Mouse (Mus musculus) spleen, postnatal 36 days (tissue): ENCODE measurements at regions not wholly inside any gene's neighbourhood (a gene's known extent, or its start where the extent isn't known, plus 50 kb on each side); places are given as distances from the start of the nearest gene placed in this dataset.

ENCODE experiments used
- DNase-seq, 2 experiments: peaks; one replicate each; pipeline ENCODE4 v3.0.0; 2022; ENCODE audit warnings: low spot score in 2 of 2, mixed read lengths in 1 of 2

GRCm38 (mm10) chr13:60426192-60426840 lies 175.4 kb upstream of the Dapk1 start:
- DNase-seq = no peak

GRCm38 (mm10) chr13:60427077-60427476 lies 174.7 kb upstream of the Dapk1 start:
- no peak for DNase-seq

DNA sequence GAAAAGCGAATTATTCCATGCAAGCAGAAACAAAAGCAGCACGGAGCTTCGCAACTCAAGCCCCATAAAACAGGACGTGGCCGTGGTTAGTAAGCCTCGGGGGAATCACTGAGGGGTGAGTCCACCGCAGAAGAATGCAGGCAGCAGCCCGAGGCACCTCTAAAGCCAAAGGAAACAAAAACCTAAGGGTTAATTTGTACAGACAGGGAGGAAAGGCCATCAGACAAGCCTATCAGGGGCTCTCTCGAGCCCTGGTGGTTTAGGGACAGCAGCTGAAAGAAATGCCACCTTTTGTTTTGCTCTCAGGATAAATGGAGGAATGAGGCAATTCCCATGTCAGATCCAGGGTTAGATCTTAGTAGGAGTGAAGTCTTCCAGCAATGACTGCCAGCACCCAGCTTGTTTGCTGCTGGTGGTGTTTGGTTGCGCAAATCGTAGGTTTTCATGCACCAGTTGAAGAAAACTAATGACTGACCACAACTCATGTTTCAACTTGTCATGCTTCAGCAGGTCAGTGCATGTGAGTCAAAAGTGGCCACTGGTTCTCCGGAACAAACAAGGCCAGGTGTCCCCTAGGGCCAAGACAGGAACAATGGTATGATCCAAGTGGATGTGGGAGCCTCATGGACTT lies 173.9 kb upstream of the Dapk1 start:
- no peak for DNase-seq

DNA sequence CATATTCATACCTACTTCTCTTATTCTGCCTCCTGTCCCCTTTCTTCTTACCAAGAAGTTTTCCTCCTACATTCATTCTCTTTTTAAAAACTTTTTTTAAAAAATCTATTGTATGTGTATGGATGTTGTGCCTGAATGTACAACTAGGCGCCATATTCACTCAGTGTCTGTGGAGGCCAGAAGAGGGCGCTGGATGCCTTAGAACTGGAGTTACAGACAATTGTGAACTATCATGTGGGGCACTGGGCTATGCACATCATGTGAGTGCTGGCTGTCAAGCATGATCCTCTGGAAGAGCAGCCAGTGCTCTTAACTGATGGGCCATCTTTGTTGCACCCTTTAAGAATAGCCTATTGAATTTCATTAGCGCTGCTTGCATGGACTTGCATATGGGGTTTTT lies 172.6 kb upstream of the Dapk1 start:
- DNase-seq = no peak

GRCm38 (mm10) chr13:60431412-60431811 lies 170.3 kb upstream of the Dapk1 start:
- no peak for DNase-seq

GRCm38 (mm10) chr13:60434221-60435210 lies 167.2 kb upstream of the Dapk1 start:
- DNase-seq = no peak

- DNase-seq = no peak
Observed at GRCm38 (mm10) chr13:60435333-60435732, 166.4 kb upstream of the Dapk1 start.

GRCm38 (mm10) chr13:60438177-60438576 lies 163.6 kb upstream of the Dapk1 start:
- DNase-seq = no peak

- DNase-seq = no peak
Observed at GRCm38 (mm10) chr13:60440586-60440985, 161.2 kb upstream of the Dapk1 start.

DNA sequence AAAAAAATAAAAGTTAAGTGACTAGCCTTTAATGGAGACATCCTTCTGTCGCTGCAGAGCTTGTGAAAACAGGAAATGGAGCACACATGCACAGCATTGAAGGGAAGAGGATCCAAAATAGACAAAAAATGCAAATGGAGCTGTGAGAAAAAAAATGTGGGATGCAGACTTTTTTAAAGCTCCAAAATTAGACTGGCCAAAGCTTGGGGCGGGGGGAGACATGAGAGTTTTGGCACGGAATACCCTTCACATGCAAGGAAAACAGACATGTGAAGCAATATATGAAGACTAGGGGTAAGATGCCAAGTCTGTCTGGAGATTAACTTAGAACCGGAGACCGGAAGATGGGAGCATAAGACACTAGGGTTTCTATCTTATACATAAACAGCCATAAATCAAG lies 156.6 kb upstream of the Dapk1 start:
- no peak for DNase-seq

DNA sequence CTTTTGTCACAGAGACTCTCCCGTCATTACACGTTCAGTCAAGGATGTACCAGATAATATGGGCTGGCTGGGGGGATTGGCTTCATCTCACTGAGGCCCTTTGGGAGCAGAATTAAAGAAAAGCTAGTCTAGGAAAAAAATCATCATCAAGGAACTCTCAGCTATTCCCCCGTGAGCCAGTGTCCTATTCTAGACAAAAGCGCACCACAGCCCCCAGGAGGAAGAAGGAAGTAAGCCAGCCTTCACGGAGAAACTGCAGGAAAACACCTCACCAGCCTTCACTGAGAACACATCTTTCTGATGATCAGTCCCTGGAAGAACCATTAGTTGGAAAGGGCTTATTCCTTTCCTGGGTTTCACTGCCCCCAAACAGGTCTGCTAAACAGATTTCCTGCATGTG lies 154.8 kb upstream of the Dapk1 start:
- DNase-seq = no peak

GRCm38 (mm10) chr13:60450721-60451506 lies 150.8 kb upstream of the Dapk1 start:
- DNase-seq = no peak

GRCm38 (mm10) chr13:60453821-60454483 lies 147.8 kb upstream of the Dapk1 start:
- DNase-seq = no peak

DNA sequence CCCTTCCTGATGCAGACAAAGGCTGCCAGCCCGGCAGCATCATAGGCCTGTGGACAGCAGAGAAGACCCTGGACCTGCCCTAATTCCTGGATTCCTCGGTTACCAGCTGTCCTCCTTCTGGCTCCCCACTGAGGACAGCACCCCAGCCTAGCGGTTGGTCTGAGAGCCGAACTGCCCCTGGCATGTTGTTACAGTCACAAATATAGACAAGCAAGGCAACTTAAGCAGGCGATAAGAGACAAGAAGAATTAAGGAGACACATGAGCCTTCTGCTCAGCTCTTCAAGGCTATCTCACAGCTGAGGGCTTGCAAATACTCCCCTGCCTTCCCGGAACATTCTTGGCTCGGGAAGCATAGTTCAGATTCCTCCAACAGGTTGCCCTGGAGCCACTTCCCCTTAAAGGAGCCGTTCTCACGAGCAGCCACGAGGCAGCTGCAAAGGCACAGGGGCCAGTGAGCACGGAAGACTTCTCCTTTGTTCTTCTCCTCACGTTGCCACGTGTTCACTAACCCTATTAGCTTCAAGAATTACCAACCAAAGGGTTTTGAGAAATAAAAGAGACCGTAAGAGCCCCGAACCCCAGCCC lies 146.6 kb upstream of the Dapk1 start:
- DNase-seq = peak in 1 of 2 experiments; percentile 2

DNA sequence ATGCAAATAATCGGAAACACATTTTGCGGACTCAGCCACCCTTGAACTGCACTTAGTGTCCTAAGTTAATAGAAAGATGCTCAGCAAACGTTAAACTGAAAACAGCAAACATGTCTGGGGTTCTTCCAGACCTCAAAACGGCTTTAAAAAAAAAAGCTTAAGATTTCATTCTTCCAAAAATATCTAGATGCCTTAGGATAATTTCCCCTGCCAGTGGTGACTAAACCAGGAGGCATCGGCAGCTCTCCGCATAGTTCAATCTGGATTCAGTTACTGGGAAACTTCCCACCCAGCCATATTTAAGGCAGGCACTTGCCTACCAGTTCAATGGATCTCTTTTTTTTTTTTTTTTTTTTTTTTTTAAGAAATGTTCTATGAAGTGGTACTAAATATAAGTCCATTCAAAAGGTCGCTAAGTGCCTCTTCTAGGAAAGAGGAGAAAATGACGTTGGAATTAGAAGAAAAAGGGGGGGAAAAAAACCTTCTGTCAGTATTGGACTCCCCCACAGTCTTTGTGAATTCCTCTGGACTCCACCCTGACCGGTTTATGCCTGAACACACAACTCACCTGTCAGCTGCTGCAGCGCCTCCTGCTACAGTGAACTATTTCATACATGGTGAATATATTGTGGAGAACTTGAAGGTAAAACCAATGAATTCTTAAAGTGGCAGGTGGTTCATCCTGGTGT lies 145.7 kb upstream of the Dapk1 start:
- no peak for DNase-seq

- no peak for DNase-seq
Observed at GRCm38 (mm10) chr13:60457277-60457676, 144.5 kb upstream of the Dapk1 start.

GRCm38 (mm10) chr13:60459002-60459401 lies 142.7 kb upstream of the Dapk1 start:
- no peak for DNase-seq

- DNase-seq = no peak
Observed at GRCm38 (mm10) chr13:60466553-60467313, 135.0 kb upstream of the Dapk1 start.

DNA sequence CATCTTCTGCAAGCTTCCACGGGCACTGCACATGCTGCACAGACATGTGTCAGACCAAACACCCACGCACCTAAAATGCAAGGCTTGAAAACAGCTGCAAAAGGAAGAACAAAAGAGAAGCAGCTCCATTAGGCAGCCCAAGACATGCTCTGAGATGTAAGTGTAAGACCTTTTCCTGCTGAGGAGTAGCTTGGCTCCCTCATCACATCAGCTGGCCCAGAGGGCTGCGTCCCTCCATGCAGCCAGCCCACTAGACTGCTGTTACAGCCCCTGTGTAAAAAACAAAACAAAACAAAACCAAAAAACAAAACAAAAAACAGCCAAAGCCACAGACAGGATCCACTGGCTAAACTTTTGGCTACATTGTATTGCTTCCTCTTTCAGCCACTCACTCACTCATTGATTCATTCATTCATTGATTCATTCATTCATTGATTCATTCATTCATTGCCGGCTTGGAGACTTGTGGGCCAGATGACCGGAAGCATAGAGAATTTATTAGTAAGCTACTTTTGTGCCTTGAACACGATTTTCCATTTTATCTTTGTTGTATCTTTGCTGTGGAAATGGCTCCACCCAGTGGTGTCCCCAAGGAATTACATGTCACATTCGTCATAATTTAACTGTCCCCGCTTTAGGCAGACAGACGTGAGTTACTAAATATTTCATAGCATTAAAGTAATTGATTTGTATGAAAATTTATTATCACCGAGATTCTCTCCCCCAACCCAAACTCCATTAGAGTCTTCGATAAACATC lies 133.7 kb upstream of the Dapk1 start:
- DNase-seq = no peak
